Mouse (Mus musculus): ENCODE measurements around the gene Dnaic2.

Dnaic2 gene

GRCm38 (mm10) chr11:114726965-114727825 is at the start of gene Dnaic2:
Dnaic2 (plus strand) TSS chr11:114727408.
- DNase-seq (ENCODE audit: low read depth, low spot score), result peak; percentile 88

GRCm38 (mm10) chr11:114679582-114679981 is 47.6 kb upstream of the Dnaic2 start:
- peak; percentile 36 for DNase-seq (ENCODE audit: low read depth, low spot score)

- DNase-seq (ENCODE audit: low read depth, low spot score), result peak; percentile 53
Measured at GRCm38 (mm10) chr11:114680291-114680690, 46.9 kb upstream of the Dnaic2 start.

GRCm38 (mm10) chr11:114681054-114681453 is 46.2 kb upstream of the Dnaic2 start:
- no peak for DNase-seq (ENCODE audit: low read depth, low spot score)

GRCm38 (mm10) chr11:114682321-114682900 is 44.8 kb upstream of the Dnaic2 start:
- DNase-seq (ENCODE audit: low read depth, low spot score), result peak; percentile 48

- no peak for DNase-seq (ENCODE audit: low read depth, low spot score)
Measured at GRCm38 (mm10) chr11:114683029-114683721, 44.0 kb upstream of the Dnaic2 start.

GRCm38 (mm10) chr11:114683722-114684621 is 43.2 kb upstream of the Dnaic2 start:
- DNase-seq (ENCODE audit: low read depth, low spot score), result no peak

- DNase-seq (ENCODE audit: low read depth, low spot score), result peak; percentile 99
Measured at GRCm38 (mm10) chr11:114684627-114685373, 42.4 kb upstream of the Dnaic2 start.

GRCm38 (mm10) chr11:114685526-114686040 is 41.6 kb upstream of the Dnaic2 start:
- peak; percentile 63 for DNase-seq (ENCODE audit: low read depth, low spot score)

- DNase-seq (ENCODE audit: low read depth, low spot score), result no peak
Measured at GRCm38 (mm10) chr11:114686221-114686959, 40.8 kb upstream of the Dnaic2 start.

- peak; percentile 36 for DNase-seq (ENCODE audit: low read depth, low spot score)
Measured at GRCm38 (mm10) chr11:114687574-114688188, 39.5 kb upstream of the Dnaic2 start.

- no peak for DNase-seq (ENCODE audit: low read depth, low spot score)
Measured at GRCm38 (mm10) chr11:114688729-114689128, 38.5 kb upstream of the Dnaic2 start.

- DNase-seq (ENCODE audit: low read depth, low spot score), result peak; percentile 88
Measured at GRCm38 (mm10) chr11:114690192-114690591, 37.0 kb upstream of the Dnaic2 start.

- no peak for DNase-seq (ENCODE audit: low read depth, low spot score)
Measured at GRCm38 (mm10) chr11:114691454-114692182, 35.6 kb upstream of the Dnaic2 start.

GRCm38 (mm10) chr11:114692601-114693000 is 34.6 kb upstream of the Dnaic2 start:
- no peak for DNase-seq (ENCODE audit: low read depth, low spot score)

GRCm38 (mm10) chr11:114693456-114693855 is 33.8 kb upstream of the Dnaic2 start:
- DNase-seq (ENCODE audit: low read depth, low spot score), result peak; percentile 77

- no peak for DNase-seq (ENCODE audit: low read depth, low spot score)
Measured at GRCm38 (mm10) chr11:114694451-114694850, 32.8 kb upstream of the Dnaic2 start.

GRCm38 (mm10) chr11:114698496-114698895 is 28.7 kb upstream of the Dnaic2 start:
- DNase-seq (ENCODE audit: low read depth, low spot score), result no peak
